Mouse (Mus musculus): ENCODE measurements around the gene Noc4l.

The Noc4l gene

DNA sequence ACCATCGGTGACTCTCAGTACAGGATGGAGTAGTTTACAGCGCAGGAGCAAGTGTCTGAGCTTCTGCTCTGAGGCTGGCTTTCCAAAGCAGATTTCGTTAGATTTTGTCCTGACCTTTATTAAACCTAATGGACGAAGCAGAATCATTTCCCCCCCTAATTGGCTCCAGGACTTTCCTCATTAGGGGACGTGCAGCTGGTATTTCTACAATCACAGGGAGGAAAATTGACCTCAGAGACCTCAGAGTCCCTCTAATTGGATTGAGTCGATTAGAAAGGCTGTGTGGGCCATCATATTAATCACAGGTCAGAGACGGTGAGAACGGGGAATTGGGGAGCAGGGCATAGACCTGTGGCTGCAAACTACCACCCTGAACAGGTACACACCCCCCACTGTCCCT, 44.3 kb downstream of the Noc4l start:
- DNase-seq: no peak

DNA sequence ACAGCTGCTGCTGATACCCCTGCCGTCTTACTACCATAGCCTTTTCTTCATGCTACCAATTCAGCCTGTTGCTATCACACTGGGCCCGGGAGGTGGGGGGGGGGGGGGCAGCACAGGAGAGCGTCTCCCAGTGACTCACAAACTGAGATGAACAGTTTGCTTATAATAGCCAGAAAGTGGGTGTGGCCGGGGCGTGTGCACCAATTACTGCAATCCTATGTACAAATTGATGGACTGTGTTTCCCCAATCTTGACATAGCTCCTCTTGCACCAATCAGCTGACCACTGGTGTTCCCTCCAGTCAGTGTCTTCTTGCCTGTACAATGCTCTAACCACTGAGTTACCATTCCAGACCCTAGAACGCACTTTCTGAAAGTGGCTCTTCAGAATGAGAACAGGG, 44.9 kb downstream of the Noc4l start:
- no peak for DNase-seq

DNA sequence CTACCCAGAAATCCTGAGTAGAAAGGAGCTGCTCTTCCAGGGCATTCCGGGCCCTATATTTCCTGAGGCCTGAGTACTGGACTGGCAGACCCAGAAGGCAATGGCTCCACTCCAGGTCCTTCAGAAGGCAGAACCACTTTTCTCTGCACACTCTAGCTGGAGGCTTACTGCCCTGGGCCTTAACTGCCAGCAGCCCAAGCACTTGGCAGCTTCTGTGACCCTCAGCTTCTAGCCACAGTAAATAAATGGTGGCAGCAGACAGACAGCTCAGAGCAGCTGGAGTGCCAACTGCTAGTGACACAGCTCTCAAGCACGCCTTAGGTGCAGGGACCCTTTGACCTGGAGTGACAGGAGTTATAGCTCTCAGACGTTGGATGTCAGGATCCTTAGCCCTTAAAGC, 45.5 kb downstream of the Noc4l start:
- no peak for DNase-seq

DNA sequence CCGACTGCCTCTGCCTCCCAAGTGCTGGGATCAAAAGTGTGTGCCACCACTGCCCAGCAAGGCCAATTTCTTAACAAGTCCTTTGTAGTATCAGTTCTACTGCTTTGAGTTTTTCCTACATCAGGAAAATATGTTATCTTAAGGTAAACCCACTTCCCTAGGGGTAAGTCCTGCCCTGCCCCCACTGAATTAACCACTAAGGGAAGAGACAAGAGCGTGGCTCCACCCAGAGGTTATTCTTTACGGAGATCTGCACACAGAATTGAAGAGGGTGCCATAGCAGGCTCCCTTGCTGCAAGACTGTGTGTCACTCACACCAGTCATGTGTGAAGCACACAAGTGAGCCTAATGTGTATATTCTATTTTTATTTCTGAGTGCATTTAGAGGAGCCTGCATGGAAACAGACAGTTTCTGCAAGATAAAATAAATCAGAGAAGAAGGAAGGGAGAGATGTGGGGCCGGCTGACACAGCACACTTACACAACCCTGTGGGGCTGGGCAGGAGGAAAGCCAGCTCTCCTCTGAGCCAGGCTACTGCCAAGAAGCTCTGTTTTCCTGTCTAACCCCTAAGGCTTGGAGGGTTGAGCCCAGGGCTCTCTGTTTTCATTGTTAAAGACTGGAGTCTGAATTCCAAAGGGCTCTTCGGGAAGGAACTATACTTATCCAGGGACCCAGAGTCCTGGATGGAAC, 47.5 kb downstream of the Noc4l start:
- no peak for DNase-seq

DNA sequence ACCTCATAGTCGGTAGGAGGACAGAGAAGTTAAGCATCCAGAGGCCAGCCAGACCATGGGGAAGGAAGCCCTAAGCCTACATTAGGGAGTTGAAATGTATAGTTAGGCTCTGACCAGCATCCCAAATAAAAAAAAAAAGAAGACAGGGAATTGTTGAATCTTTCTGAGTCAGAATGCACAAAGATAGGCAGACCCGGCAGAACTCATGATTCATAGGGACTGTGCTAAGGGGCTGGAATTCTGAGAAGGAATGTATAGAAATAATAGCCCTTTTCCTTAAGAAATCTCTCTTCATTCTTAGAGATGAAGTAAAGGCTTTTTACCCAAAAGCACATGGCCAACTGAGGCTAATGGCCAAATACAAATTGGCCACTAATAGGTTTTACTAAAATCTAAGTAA, 48.9 kb downstream of the Noc4l start:
- no peak for DNase-seq

DNA sequence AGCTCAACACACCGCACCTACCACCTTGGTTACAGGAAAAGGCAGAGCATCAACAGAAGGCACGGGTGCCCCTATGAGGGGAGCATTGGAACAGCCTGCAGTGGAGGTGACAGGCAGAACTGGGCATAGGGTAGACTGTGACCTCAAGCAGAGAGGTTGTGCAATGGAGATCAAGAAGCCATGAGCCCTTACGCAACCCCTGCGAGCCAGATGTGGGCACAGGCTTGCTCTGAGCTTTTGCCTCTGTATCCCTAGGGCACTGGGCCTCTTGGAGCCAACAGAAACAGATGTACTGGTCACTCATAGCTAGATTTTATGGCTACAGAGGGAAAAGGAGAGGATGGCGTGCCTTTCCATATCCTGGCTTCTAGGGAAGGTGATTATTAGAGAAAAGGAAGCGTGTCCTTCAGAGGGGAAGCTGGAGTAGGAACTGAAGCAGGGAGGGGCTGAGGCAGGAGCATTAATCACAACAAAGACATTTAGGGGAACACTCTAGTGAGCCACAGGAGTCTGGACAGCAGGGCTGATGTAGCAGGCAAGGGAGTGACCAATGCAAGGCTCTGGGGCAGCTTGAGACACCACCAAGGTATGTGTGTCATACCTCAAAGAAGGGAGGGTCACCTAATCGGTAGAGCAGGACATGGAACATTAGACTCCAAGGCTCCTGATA, 50.1 kb downstream of the Noc4l start:
- no peak for DNase-seq

Measured in cerebellum, postnatal 36 days (tissue).